Mouse (Mus musculus): ENCODE measurements at regions not wholly inside any gene's neighbourhood (a gene's known extent, or its start where the extent isn't known, plus 50 kb on each side); places are given as distances from the start of the nearest gene placed in this dataset.

DNA sequence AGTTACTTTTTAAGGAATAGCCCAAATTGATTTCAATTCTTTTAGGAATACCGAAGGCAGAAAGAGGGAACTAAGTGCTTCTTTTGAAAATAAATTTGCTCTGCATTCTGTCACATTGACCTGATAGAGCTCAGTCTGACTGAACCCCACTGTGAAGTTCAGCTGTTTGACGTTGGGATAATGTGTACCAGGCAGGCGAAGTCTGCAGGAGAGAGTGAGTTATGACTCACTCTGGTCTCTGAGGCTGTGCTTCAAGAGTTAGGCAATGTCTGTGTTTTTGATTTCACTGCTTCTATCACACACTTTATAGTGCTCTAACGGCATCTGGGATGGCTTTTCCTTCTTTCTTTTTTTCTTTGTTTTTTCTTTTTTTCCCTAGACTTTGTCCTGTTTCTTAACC lies 283.5 kb downstream of the Naf1 start:
- no peak for DNase-seq (ENCODE audit: low read depth, low spot score)

- DNase-seq (ENCODE audit: low read depth, low spot score), result no peak
Observed at GRCm38 (mm10) chr8:67181741-67182140, 321.7 kb downstream of the Naf1 start.

- no peak for DNase-seq (ENCODE audit: low read depth, low spot score)
Observed at GRCm38 (mm10) chr8:67199213-67199612, 324.4 kb upstream of the Nat3 start.

DNA sequence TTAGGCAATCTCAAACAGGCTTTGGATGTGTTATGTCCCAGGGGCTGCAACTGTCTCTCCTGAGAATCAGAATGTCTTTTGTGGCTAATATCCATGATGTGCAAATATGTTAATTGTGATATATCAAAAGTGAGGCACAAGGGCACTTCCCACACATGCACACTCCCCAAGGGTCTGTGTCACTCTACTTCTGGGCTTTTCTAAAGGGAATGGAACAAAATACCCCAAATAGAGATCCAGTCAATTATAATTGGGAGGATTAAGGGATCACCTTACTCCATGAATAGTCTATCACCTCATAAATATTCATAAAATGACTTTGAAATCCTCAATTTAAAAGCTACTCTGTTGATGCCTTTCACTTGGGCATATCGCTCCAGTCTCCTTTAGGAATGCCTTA lies 317.6 kb upstream of the Nat3 start:
- DNase-seq (ENCODE audit: low read depth, low spot score), result no peak

- DNase-seq (ENCODE audit: low read depth, low spot score), result no peak
Observed at GRCm38 (mm10) chr8:67231921-67232701, 291.5 kb upstream of the Nat3 start.

GRCm38 (mm10) chr8:67238934-67239333 lies 284.7 kb upstream of the Nat3 start:
- DNase-seq (ENCODE audit: low read depth, low spot score), result no peak

GRCm38 (mm10) chr8:67278759-67279158 lies 244.9 kb upstream of the Nat3 start:
- DNase-seq (ENCODE audit: low read depth, low spot score), result no peak

DNA sequence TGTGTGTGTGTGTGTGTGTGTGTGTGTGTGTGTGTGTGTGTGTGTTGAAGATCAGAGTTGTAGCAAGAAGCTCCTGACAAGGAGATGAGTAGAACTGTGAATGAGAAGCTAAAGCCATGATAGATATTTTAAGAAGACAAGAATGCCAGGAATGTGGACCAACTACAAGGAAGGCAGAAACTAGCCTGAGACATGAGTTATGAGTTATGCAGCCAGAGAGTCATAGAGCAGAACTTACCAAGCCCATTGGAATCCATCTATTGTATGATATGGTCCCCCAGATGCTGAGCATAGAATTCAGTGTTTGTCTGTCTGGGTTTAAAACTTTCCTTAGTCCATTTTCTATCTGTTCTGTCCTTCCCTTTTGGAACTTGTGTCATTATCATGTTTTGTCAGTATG lies 244.2 kb upstream of the Nat3 start:
- no peak for DNase-seq (ENCODE audit: low read depth, low spot score)

DNA sequence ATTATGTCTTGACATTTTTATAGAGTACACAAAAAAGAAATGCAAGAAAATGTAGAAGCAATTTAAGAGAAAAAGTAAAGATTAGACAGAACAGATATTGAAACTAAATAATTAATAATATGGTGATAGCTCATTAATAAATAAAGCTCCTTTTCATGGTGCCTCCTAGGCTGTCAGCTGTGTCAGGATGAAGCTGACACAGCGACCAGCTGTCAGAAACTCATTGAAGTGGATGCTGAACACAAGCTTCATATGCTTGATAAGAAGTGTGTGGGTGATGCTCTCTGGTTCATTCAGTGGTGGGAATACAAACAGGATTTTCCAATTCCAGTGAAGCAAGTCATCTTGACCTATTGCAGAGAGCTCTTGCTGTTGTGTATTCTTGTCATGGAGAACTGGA lies 213.2 kb upstream of the Nat3 start:
- no peak for DNase-seq (ENCODE audit: low read depth, low spot score)

DNA sequence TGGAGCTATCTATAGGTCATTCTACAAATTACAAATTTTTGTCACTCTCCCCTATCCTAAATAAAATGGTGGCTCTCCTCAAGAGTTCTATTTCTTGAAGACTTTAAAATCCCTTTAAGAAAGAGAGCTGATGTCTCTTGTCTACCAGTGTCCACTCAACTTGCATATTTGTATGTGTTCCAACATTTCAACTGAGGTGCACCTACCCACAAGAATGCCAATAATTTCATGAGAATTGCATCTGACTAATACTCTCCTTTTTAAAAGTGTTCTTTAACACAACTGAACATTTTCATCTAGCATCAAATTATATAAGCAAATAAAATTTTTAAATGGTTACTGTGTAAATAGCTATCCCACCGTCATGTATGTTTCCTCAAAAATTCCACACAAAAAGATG lies 206.3 kb upstream of the Nat3 start:
- no peak for DNase-seq (ENCODE audit: low read depth, low spot score)

DNA sequence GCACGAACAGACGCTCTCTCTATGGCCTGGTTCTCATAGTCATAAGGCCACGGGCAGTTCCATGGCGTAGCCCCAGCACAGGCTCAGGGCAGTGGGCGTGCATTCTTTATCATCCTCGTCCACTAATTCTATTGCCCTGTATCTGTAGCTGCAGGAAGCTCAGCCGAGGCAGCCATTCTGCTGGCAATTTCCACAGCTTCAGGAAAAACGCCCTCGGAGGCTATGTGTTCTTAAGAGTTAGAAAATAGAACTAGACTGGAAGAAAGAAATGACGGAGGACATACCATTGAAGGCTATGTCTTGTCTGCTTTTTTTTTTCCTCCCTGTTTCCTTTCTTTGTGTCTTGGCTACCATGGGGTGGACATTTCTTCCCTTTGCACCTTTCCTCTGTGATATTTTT lies 205.0 kb upstream of the Nat3 start:
- DNase-seq (ENCODE audit: low read depth, low spot score), result no peak

DNA sequence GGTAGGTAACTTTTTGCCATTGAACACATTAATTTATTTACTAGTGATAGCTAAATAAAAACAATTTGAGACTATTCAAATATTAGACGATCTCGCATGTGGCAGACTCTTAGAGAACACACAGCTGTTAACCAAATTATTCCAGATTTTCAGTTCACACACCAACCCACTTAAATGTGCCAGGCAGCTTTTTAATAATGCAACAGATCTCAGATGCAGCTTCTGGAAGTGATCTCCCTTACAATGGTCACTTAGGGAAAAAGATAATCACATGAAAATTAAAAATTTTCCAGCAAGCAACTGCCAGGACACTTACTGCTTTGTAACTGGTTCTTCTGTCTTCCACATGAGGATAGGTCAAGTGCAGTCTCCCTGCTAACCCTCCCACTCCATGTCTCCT lies 203.1 kb upstream of the Nat3 start:
- DNase-seq (ENCODE audit: low read depth, low spot score), result no peak

GRCm38 (mm10) chr8:67328439-67328838 lies 195.2 kb upstream of the Nat3 start:
- DNase-seq (ENCODE audit: low read depth, low spot score), result no peak

- DNase-seq (ENCODE audit: low read depth, low spot score), result no peak
Observed at GRCm38 (mm10) chr8:67377061-67377460, 146.6 kb upstream of the Nat3 start.

GRCm38 (mm10) chr8:67405947-67406346 lies 117.7 kb upstream of the Nat3 start:
- peak; percentile 55 for DNase-seq (ENCODE audit: low read depth, low spot score)

DNA sequence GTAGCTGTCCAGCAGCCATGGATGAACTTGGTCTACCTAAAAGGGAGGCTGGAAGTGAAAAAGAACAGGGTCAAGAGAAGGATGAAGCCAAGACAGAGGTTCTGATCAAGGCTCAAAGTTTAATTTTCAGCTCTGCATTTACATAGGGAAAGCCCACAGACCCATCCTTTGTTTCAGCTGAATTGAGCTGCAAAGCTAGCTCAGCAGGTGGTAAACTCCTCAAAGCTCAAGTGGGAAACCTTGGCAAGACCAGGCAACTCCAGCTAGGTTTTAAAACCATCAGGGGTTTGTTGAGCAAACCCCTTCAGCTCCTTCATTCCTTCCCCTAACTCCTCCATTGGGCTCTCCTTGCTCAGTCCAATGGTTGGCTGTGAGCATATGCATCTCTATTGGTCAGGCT lies 108.8 kb upstream of the Nat3 start:
- DNase-seq (ENCODE audit: low read depth, low spot score), result peak; percentile 60

DNA sequence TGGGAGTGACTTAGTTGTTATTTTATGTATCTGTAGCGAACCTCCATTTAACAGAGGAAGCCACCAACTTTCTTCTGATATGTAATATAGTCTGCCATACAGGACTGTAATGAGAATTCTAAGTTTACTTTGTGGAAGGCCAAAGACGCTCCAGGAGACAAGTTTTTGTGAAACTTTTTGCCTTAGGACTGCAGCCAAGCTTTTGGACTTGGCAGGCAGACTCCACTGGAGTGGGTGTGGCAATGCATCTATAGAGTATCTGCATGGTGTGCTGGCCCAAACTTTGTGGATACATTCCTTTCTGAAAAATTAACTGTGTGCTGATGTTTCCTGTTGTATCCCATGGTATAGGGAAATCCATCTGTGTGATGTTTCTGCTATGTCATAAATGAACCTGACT lies 101.1 kb upstream of the Nat3 start:
- no peak for DNase-seq (ENCODE audit: low read depth, low spot score)

Data from ES-CJ7 (cell line).